Mouse (Mus musculus) lung, postnatal 0 days (tissue): ENCODE results near the gene Igf2bp3.

Source experiments
- CTCF ChIP-seq: IDR thresholded peaks from 2 replicates; pipeline ENCODE4 v1.5.1; 2016; ENCODE audit warnings: antibody characterized with exemption, mild to moderate bottlenecking
- EP300 ChIP-seq: IDR thresholded peaks from 2 replicates; pipeline ENCODE4 v1.6.1; 2016; ENCODE audit warnings: antibody characterized with exemption, mild to moderate bottlenecking, control low read depth

- TF ChIP-seq CTCF = no peak
- TF ChIP-seq EP300 = no peak
Observed at GRCm38 (mm10) chr6:49037268-49037662, 177.5 kb downstream of the Igf2bp3 start.
